Mouse (Mus musculus) MEL (cell line): ENCODE results near the gene Rmnd1. TPM values are rescaled to one million over a fixed set of nuclear protein-coding genes. Genes with fewer than 3 reads are reported as not detected.

ENCODE experiments used
- DNase-seq: peaks from one replicate; pipeline ENCODE4 v3.0.0; 2011; ENCODE audit warnings: low read depth, low spot score
- H3K27ac ChIP-seq: 2 replicates; pipeline ENCODE4 v1.5.1; 2012; ENCODE audit warnings: low read depth, mild to moderate bottlenecking, control low read depth, low read length, moderate library complexity; ENCODE audit not compliant: control insufficient read depth
- H3K27me3 ChIP-seq, 2 experiments: fragments of 150-350 bp in 1 of 2; sonication (generic) in 1 of 2; 2 replicates each; pipeline ENCODE4 v1.6.1; 2012; ENCODE audit warnings: low read length in 2 of 2, mild to moderate bottlenecking in 2 of 2, improper control_type of control experiment in 1 of 2, moderate library complexity in 1 of 2; ENCODE audit not compliant: insufficient read depth in 2 of 2, control insufficient read depth in 1 of 2
- H3K36me3 ChIP-seq, 2 experiments: 2 replicates each; pipeline ENCODE4 v1.6.1; 2012 to 2014; ENCODE audit warnings: low read length in 2 of 2, improper control_type of control experiment in 1 of 2, inconsistent platforms in 1 of 2, mild to moderate bottlenecking in 1 of 2; ENCODE audit not compliant: insufficient read depth in 2 of 2, control insufficient read depth in 1 of 2
- H3K4me1 ChIP-seq, 2 experiments: fragments of 150-350 bp in 1 of 2; sonication (generic) in 1 of 2; 2 replicates each; pipeline ENCODE4 v1.6.1; 2012; ENCODE audit warnings: low read length in 2 of 2, improper control_type of control experiment in 1 of 2, mild to moderate bottlenecking in 1 of 2; ENCODE audit not compliant: insufficient read depth in 2 of 2, control insufficient read depth in 1 of 2
- H3K4me3 ChIP-seq, 2 experiments: fragments of 150-350 bp in 1 of 2; sonication (generic) in 1 of 2; 2 replicates each; pipeline ENCODE4 v1.5.1; 2012; ENCODE audit warnings: low read depth in 2 of 2, low read length in 2 of 2, mild to moderate bottlenecking in 2 of 2, moderate library complexity in 2 of 2, control low read depth in 1 of 2, improper control_type of control experiment in 1 of 2; ENCODE audit not compliant: control insufficient read depth in 1 of 2, insufficient read depth in 1 of 2
- H3K79me2 ChIP-seq: 2 replicates; pipeline ENCODE4 v1.6.1; 2012; ENCODE audit warnings: mild to moderate bottlenecking, low read length, moderate library complexity; ENCODE audit not compliant: control insufficient read depth, poor library complexity, insufficient read depth
- H3K9ac ChIP-seq: 2 replicates; pipeline ENCODE4 v1.6.1; 2012; ENCODE audit warnings: low read depth, mild to moderate bottlenecking, control low read depth, low read length, moderate library complexity; ENCODE audit not compliant: control insufficient read depth, poor library complexity, severe bottlenecking
- H3K9me3 ChIP-seq: fragments of 150-350 bp; sonication (generic); replicated peaks from 2 replicates; pipeline ENCODE4 v1.6.1; 2012; ENCODE audit warnings: mild to moderate bottlenecking, low read length, improper control_type of control experiment, moderate library complexity; ENCODE audit not compliant: insufficient read depth
- CHD1 ChIP-seq: IDR thresholded peaks from 2 replicates; pipeline ENCODE4 v1.6.1; 2012; ENCODE audit warnings: low read depth, mild to moderate bottlenecking, inconsistent platforms, low read length, improper control_type of control experiment
- CHD2 ChIP-seq: IDR thresholded peaks from 2 replicates; pipeline ENCODE4 v1.6.1; 2011; ENCODE audit warnings: low read length, improper control_type of control experiment
- CTCF ChIP-seq, 3 experiments: IDR thresholded peaks in 2 of 3; conservative IDR thresholded peaks in 1 of 3; 2 replicates each; pipeline ENCODE4 v1.5.1; 2011 to 2012; ENCODE audit warnings: low read length in 3 of 3, low read depth in 2 of 3, mild to moderate bottlenecking in 2 of 3, improper control_type of control experiment in 1 of 3, inconsistent platforms in 1 of 3, mixed read lengths in 1 of 3, moderate library complexity in 1 of 3; ENCODE audit not compliant: control insufficient read depth in 1 of 3, insufficient read depth in 1 of 3, poor library complexity in 1 of 3, severe bottlenecking in 1 of 3
- E2F4 ChIP-seq: IDR thresholded peaks from 2 replicates; pipeline ENCODE4 v1.6.1; 2011; ENCODE audit warnings: low read depth, low read length, improper control_type of control experiment, borderline replicate concordance
- ELF1 ChIP-seq: IDR thresholded peaks from 2 replicates; pipeline ENCODE4 v1.6.1; 2014; ENCODE audit warnings: low read depth, mild to moderate bottlenecking, inconsistent platforms, low read length, improper control_type of control experiment, moderate library complexity
- EP300 ChIP-seq, 2 experiments: IDR thresholded peaks; 2 replicates each; pipeline ENCODE4 v1.6.1; 2011; ENCODE audit warnings: improper control_type of control experiment in 2 of 2, low read length in 2 of 2, low read depth in 1 of 2, mild to moderate bottlenecking in 1 of 2
- ETS1 ChIP-seq: IDR thresholded peaks from 2 replicates; pipeline ENCODE4 v1.6.1; 2012; ENCODE audit warnings: low read depth, mild to moderate bottlenecking, inconsistent platforms, low read length, improper control_type of control experiment, moderate library complexity
- GABPA ChIP-seq: IDR thresholded peaks from 2 replicates; pipeline ENCODE4 v1.6.1; 2012; ENCODE audit warnings: low read depth, mild to moderate bottlenecking, inconsistent platforms, low read length, improper control_type of control experiment, moderate library complexity
- GATA1 ChIP-seq: IDR thresholded peaks from 2 replicates; pipeline ENCODE4 v1.6.1; 2011; ENCODE audit warnings: low read depth, low read length, improper control_type of control experiment
- HCFC1 ChIP-seq: IDR thresholded peaks from 2 replicates; pipeline ENCODE4 v1.6.1; 2012; ENCODE audit warnings: low read depth, mild to moderate bottlenecking, inconsistent platforms, low read length, improper control_type of control experiment, moderate library complexity
- JUND ChIP-seq: IDR thresholded peaks from 2 replicates; pipeline ENCODE4 v1.6.1; 2011; ENCODE audit warnings: low read depth, mild to moderate bottlenecking, improper control_type of control experiment, low read length
- KAT2A ChIP-seq: conservative IDR thresholded peaks from 2 replicates; pipeline ENCODE4 v1.6.1; 2012; ENCODE audit warnings: low read depth, low read length, improper control_type of control experiment, inconsistent platforms
- MAFK ChIP-seq: IDR thresholded peaks from 2 replicates; pipeline ENCODE4 v1.6.1; 2011; ENCODE audit warnings: low read depth, mild to moderate bottlenecking, low read length, improper control_type of control experiment, borderline replicate concordance
- MAX ChIP-seq: IDR thresholded peaks from 2 replicates; pipeline ENCODE4 v1.6.1; 2011; ENCODE audit warnings: low read length, improper control_type of control experiment
- MEF2A ChIP-seq: IDR thresholded peaks from 2 replicates; pipeline ENCODE4 v1.6.1; 2014; ENCODE audit warnings: low read depth, mild to moderate bottlenecking, inconsistent platforms, low read length, improper control_type of control experiment; ENCODE audit not compliant: poor library complexity, insufficient replicate concordance, severe bottlenecking; ENCODE audit errors: extremely low read depth
- MXI1 ChIP-seq: IDR thresholded peaks from 2 replicates; pipeline ENCODE4 v1.6.1; 2011; ENCODE audit warnings: mild to moderate bottlenecking, low read depth, low read length, improper control_type of control experiment
- MYB ChIP-seq: IDR thresholded peaks from 2 replicates; pipeline ENCODE4 v1.6.1; 2011; ENCODE audit warnings: mild to moderate bottlenecking, low read depth, low read length, improper control_type of control experiment
- MYC ChIP-seq: IDR thresholded peaks from 2 replicates; pipeline ENCODE4 v1.6.1; 2011; ENCODE audit warnings: low read depth, mild to moderate bottlenecking, low read length, improper control_type of control experiment, moderate library complexity
- NELFE ChIP-seq: IDR thresholded peaks from 2 replicates; pipeline ENCODE4 v1.6.1; 2011; ENCODE audit warnings: low read depth, low read length, improper control_type of control experiment
- NRF1 ChIP-seq: IDR thresholded peaks from 2 replicates; pipeline ENCODE4 v1.6.1; 2014; ENCODE audit warnings: low read depth, mild to moderate bottlenecking, inconsistent platforms, low read length, improper control_type of control experiment, moderate library complexity; ENCODE audit not compliant: poor library complexity, insufficient read depth, severe bottlenecking
- RAD21 ChIP-seq: IDR thresholded peaks from 2 replicates; pipeline ENCODE4 v1.6.1; 2011; ENCODE audit warnings: mild to moderate bottlenecking, low read depth, low read length, improper control_type of control experiment
- RCOR1 ChIP-seq: IDR thresholded peaks from 2 replicates; pipeline ENCODE4 v1.6.1; 2012; ENCODE audit warnings: low read depth, mild to moderate bottlenecking, inconsistent platforms, low read length, improper control_type of control experiment
- SIN3A ChIP-seq: IDR thresholded peaks from 2 replicates; pipeline ENCODE4 v1.6.1; 2012; ENCODE audit warnings: low read length, improper control_type of control experiment, inconsistent platforms
- SMC3 ChIP-seq: IDR thresholded peaks from 2 replicates; pipeline ENCODE4 v1.6.1; 2011; ENCODE audit warnings: low read depth, low read length, improper control_type of control experiment
- TAL1 ChIP-seq: IDR thresholded peaks from 2 replicates; pipeline ENCODE4 v1.6.1; 2012; ENCODE audit warnings: mild to moderate bottlenecking, inconsistent platforms, low read length, moderate library complexity, mixed read lengths
- TBP ChIP-seq: IDR thresholded peaks from 2 replicates; pipeline ENCODE4 v1.8.0; 2011; ENCODE audit warnings: low read depth, low read length, improper control_type of control experiment
- TCF12 ChIP-seq: IDR thresholded peaks from 2 replicates; pipeline ENCODE4 v1.6.1; 2014; ENCODE audit warnings: low read depth, mild to moderate bottlenecking, inconsistent platforms, low read length, improper control_type of control experiment, moderate library complexity
- UBTF ChIP-seq: IDR thresholded peaks from 2 replicates; pipeline ENCODE4 v1.6.1; 2012; ENCODE audit warnings: low read depth, mild to moderate bottlenecking, inconsistent platforms, low read length, improper control_type of control experiment, moderate library complexity, borderline replicate concordance; ENCODE audit not compliant: insufficient read depth
- USF2 ChIP-seq, 2 experiments: IDR thresholded peaks; 2 replicates each; pipeline ENCODE4 v1.6.1; 2011 to 2012; ENCODE audit warnings: improper control_type of control experiment in 2 of 2, low read length in 2 of 2, borderline replicate concordance in 1 of 2, inconsistent platforms in 1 of 2, low read depth in 1 of 2, mild to moderate bottlenecking in 1 of 2; ENCODE audit not compliant: insufficient read depth in 1 of 2
- ZC3H11A ChIP-seq: IDR thresholded peaks from 2 replicates; pipeline ENCODE4 v1.6.1; 2012; ENCODE audit warnings: low read depth, mild to moderate bottlenecking, inconsistent platforms, low read length, improper control_type of control experiment
- ZMIZ1 ChIP-seq: IDR thresholded peaks from 2 replicates; pipeline ENCODE4 v1.6.1; 2012; ENCODE audit warnings: low read depth, mild to moderate bottlenecking, inconsistent platforms, low read length, improper control_type of control experiment, moderate library complexity
- ZNF384 ChIP-seq: IDR thresholded peaks from 2 replicates; pipeline ENCODE4 v1.6.1; 2012; ENCODE audit warnings: low read depth, mild to moderate bottlenecking, inconsistent platforms, low read length, improper control_type of control experiment
- polyA plus RNA-seq, 2 experiments: library from polyadenylated mRNA; stranded (reverse) in 1 of 2; unstranded in 1 of 2; fragments of >175 nt in 1 of 2; fragments of >200 nt in 1 of 2; gene quantifications; 2 replicates each; pipeline versions ENCODE4 v1.2.1 to v1.2.4; 2012; ENCODE audit warnings: low replicate concordance in 2 of 2, low read depth in 1 of 2; ENCODE audit not compliant: insufficient read length in 2 of 2, insufficient read depth in 1 of 2, missing spikeins in 1 of 2
- total RNA-seq: library from RNA; depleted of rRNA; stranded (reverse); fragments of 300-350 nt; gene quantifications from 2 replicates; pipeline ENCODE4 v1.2.3, GENCODE M21; 2012

Gene Rmnd1
- total and polyA plus RNA-seq, 3 experiments, result 38.8 to 39.6 TPM; not detected in 1

- no peaks in the 10 kb centered on the region for H3K9me3 ChIP-seq
- no peak for TF ChIP-seq SMC3
- no peak for TF ChIP-seq NELFE
- TF ChIP-seq MXI1, result no peak
- TF ChIP-seq EP300 (IDR thresholded peaks at IDR 0.05; ENCODE audit: low read depth in 1 of 2, low read length in 2 of 2), result no peak
- no peak for TF ChIP-seq CHD2
- TF ChIP-seq TAL1, result no peak
- TF ChIP-seq UBTF, result no peak
- TF ChIP-seq SIN3A, result no peak
- TF ChIP-seq E2F4, result no peak
- no peak for TF ChIP-seq GATA1
- no peak for TF ChIP-seq TBP
- TF ChIP-seq RCOR1, result no peak
- TF ChIP-seq JUND, result no peak
- TF ChIP-seq ETS1, result no peak
- TF ChIP-seq KAT2A, result no peak
- no peak for TF ChIP-seq TCF12
- TF ChIP-seq MEF2A, result no peak
- no peak for TF ChIP-seq MAFK
- TF ChIP-seq USF2 (IDR thresholded peaks at IDR 0.05; ENCODE audit: borderline replicate concordance in 1 of 2, insufficient read depth in 1 of 2, low read depth in 1 of 2, low read length in 2 of 2), result no peak
- no peak for TF ChIP-seq ZNF384
- no peaks in the 10 kb centered on the region; the same call in 1 of the 2 replicates for H3K79me2 ChIP-seq
- DNase-seq, result no peak
- H3K9ac ChIP-seq, result no peak overlapping the region
- no peak overlapping the region for H3K27ac ChIP-seq
- no peaks in the 10 kb centered on the region for H3K36me3 ChIP-seq
- no peak overlapping the region for H3K4me3 ChIP-seq
- no peaks in the 10 kb centered on the region for H3K4me1 ChIP-seq
- no peaks in the 10 kb centered on the region for H3K27me3 ChIP-seq
Measured at GRCm38 (mm10) chr10:4373558-4373957, 58.6 kb downstream of the Rmnd1 start.

- H3K79me2 ChIP-seq, result no peaks in the 10 kb centered on the region; the same call in 1 of the 2 replicates
- H3K4me1 ChIP-seq, result no peaks in the 10 kb centered on the region
- no peak overlapping the region for H3K4me3 ChIP-seq
- no peak overlapping the region for H3K27ac ChIP-seq
- no peak overlapping the region for H3K9ac ChIP-seq
- H3K27me3 ChIP-seq, result no peaks in the 10 kb centered on the region
- H3K9me3 ChIP-seq, result no peaks in the 10 kb centered on the region
- no peaks in the 10 kb centered on the region for H3K36me3 ChIP-seq
- peak; percentile 59 for DNase-seq
- TF ChIP-seq CHD1, result no peak
- no peak for TF ChIP-seq TBP
- no peak for TF ChIP-seq MYB
- no peak for TF ChIP-seq MYC
- TF ChIP-seq KAT2A, result no peak
- no peak for TF ChIP-seq CHD2
- TF ChIP-seq SIN3A, result no peak
- no peak for TF ChIP-seq NRF1
- TF ChIP-seq RAD21, result peak; percentile 44
- no peak for TF ChIP-seq ZMIZ1
- no peak for TF ChIP-seq ETS1
- no peak for TF ChIP-seq GABPA
- TF ChIP-seq SMC3, result peak; percentile 47
- no peak for TF ChIP-seq HCFC1
- no peak for TF ChIP-seq ZC3H11A
- TF ChIP-seq MAX, result no peak
- TF ChIP-seq ELF1, result no peak
- TF ChIP-seq NELFE, result no peak
- TF ChIP-seq CTCF (IDR thresholded peaks at IDR 0.05 in 2 of 3, conservative IDR thresholded peaks at IDR 0.05 in 1 of 3; ENCODE audit: control insufficient read depth in 1 of 3, insufficient read depth in 1 of 3, low read depth in 2 of 3, low read length in 3 of 3, poor library complexity in 1 of 3, severe bottlenecking in 1 of 3), result peak in 2 of 3 experiments; percentile 55 to 69; a peak in 5 of 6 replicates
Measured at GRCm38 (mm10) chr10:4372011-4372410, 60.2 kb downstream of the Rmnd1 start.
